Mouse (Mus musculus) urinary bladder, postnatal 14 days (tissue): ENCODE data around the gene Olfr878.

ENCODE experiments used
- DNase-seq: peaks from one replicate; pipeline ENCODE4 v3.0.0; 2021; ENCODE audit warnings: low spot score

Gene Olfr878

GRCm38 (mm10) chr9:37917540-37917939 is at the start of gene Olfr878:
Gene Olfr878 (plus strand): TSS chr9:37917840.
- DNase-seq, result no peak

GRCm38 (mm10) chr9:37870246-37870645 is 47.4 kb upstream of the Olfr878 start:
- DNase-seq, result no peak

DNA sequence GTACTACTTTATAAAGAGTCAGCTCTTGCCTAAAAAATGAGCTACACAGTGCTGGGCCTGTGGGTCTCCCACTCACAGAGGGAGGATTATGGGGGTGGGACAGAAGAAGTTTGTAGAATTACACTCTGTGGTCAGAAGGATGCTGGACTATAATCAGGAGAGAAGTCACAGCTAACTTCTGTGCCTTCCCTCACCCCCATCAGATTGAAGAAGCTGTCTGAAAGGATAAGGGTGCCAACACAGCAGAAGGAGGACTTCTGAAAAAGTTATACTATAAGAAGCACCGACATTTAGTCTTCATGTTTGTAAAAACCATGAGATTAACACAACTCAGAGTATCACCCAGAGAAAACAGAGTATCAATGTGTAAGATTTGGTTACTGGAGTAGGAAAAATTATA is 46.5 kb upstream of the Olfr878 start:
- no peak for DNase-seq

DNA sequence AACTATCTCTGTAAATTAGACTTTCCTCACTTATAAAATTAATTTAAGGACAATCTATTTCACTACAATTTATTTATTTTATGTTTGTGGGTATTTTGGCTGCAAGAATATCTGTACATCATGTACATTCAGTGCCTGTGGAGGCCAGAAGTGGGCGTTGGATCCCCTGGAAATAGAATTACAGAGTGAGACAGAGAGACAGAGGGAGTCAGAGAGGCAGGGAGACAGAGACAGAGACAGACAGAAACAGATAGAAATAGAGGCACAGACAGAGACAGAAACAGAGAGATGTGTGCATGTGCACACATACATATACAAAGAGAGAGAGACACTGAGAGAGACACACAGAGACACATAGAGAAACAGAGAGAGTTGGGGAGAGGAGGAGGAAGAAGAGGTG is 46.1 kb upstream of the Olfr878 start:
- no peak for DNase-seq

GRCm38 (mm10) chr9:37890960-37891359 is 26.7 kb upstream of the Olfr878 start:
- DNase-seq, result no peak

DNA sequence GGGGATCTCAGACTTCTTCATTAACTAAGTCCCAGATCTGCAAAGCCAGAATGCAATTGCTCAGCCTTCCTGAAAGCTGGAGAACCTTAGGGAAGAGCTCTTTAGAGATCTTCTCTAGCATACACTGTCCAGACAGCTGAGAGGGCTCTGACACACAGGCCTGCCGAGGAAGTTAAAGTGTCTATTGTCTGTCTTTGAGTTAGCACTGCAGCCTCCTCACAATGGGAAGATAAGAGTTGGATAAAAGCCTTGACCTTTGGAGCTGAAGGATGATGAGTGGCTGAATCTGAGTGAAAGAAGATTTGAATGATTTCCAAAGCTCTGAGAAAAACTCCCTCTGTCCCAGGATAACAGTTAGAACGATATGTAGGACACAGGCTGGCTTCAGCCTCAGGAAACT is 21.0 kb upstream of the Olfr878 start, which contains the start of gene Olfr145:
Gene Olfr145 (plus strand): TSS at position 64 of the 400 bp plus-strand sequence.
- no peak for DNase-seq

DNA sequence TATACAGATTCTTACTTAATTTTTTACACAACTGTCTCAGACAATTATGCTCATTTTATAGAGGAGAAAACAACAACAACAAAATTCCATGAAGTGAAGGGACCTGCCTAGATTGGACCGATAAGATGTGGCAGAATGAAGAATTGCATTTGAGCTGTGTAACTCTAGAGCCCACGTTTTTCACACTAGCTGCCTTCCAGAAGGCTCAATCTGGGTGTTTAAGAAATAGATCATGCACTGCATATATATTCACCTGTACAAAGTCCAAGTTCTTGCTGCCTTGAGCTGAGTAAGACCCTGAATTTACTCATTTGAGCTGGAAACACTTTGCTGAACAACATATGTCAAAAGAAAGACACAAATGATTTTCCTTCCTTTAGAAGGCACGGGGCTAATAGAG is 12.1 kb upstream of the Olfr878 start:
- no peak for DNase-seq

- no peak for DNase-seq
Measured at GRCm38 (mm10) chr9:37918018-37918417, 378 bp downstream of the Olfr878 start.

DNA sequence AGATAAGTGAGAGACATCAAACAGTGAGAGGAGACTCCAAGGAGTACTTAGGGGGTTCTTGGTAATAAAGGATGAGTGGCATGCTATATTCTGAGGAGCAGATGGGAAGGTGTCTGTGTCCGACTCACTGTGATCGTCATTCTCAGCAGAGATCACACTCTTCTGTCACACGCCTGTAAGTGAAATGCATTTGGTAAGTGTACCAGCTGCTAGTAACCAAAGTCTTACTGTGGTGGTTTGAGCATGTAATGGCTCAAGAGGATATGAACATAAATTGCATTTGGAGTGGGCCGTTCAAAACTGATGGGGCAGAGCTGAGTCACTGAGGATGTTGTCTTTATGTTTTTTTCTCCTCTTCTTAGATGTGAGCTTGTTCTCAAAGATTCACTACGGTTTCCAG is 6.6 kb downstream of the Olfr878 start:
- DNase-seq, result no peak

DNA sequence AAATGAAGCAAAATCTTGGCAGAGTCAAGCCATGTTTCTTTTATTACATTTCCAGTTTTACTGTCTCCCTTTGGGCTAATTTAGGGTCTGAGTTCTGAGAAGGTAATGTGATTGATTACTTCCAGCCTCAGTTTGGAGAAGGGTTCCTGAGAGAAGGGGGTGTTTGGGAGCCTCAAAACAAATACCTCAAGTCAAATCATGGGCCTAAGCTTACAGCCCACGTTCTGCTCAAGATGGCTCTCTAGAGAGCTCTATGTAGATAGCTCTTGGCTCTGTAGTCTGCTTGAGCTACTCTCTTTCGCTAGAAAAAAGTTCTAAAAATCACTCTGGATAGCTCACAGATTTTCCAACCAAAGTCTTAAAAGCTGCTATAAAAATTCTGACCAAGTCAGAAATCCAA is 7.8 kb downstream of the Olfr878 start:
- no peak for DNase-seq

- DNase-seq, result no peak
Measured at GRCm38 (mm10) chr9:37926019-37927013, 8.7 kb downstream of the Olfr878 start.

- DNase-seq, result peak; percentile 43
Measured at GRCm38 (mm10) chr9:37932519-37932918, 14.9 kb downstream of the Olfr878 start.

GRCm38 (mm10) chr9:37934146-37934545 is 16.5 kb downstream of the Olfr878 start:
- DNase-seq, result no peak

GRCm38 (mm10) chr9:37941167-37941566 is 23.5 kb downstream of the Olfr878 start:
- DNase-seq, result no peak
